Mouse (Mus musculus) layer of hippocampus, adult 2 months (tissue): ENCODE results near the gene Idi1. TPM values are rescaled to one million over a fixed set of nuclear protein-coding genes. Genes with fewer than 3 reads are reported as not detected.
"Not testable (repeated sequence)": the region's sequence is repeated elsewhere in the genome, so short reads cannot be mapped to it uniquely, and the experiment has no call there.

Experiments used
- DNase-seq, 2 experiments: peaks; one replicate each; pipeline ENCODE4 v3.0.0; 2022; ENCODE audit warnings: low spot score in 2 of 2
- H3K27ac ChIP-seq: fragments of 200-600 bp; 2 replicates; pipeline ENCODE4 v1.8.1; 2022
- H3K4me3 ChIP-seq: fragments of 200-600 bp; 2 replicates; pipeline ENCODE4 v1.8.1; 2022; ENCODE audit warnings: mild to moderate bottlenecking
- CTCF ChIP-seq: fragments of 200-600 bp; conservative IDR thresholded peaks from 2 replicates; pipeline ENCODE4 v1.8.1; 2022; ENCODE audit warnings: antibody characterized with exemption, mild to moderate bottlenecking, moderate library complexity
- microRNA-seq, 2 experiments: library from miRNA; unstranded; fragments of <30 nt; microRNA quantifications; one replicate each; pipeline ENCODE4 v1.2.0; 2021
- total RNA-seq, 2 experiments: library from RNA; stranded (reverse); gene quantifications; 2 replicates each; pipeline ENCODE4 v1.2.3; 2021

Idi1 gene
- total RNA-seq, 2 experiments from 2014 or later, result 28.4 to 32.1 TPM

DNA sequence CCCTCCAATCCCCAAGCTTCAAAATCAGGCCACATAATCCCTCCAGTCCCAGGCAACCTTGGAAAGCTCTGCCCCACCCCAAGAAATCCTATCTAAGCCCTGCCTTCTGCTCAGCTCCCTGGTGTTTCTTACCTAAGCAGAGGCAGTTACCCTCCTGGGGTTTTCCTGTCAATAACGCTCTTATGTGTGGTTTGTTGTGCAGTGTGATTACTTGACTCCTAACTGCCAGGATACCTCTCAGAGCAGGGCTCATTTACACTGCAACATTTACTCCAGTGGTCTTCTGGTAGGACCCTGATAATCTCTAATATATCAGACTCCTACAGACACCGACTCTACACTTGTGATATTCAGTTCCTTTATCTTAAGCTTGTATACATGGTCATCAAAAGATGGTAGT, 48.2 kb downstream of the Idi1 start:
- DNase-seq, result no peak
- Histone ChIP-seq H3K27ac (no peak overlapping the region), H3K4me3 (no peak overlapping the region)
- no peak for TF ChIP-seq CTCF

DNA sequence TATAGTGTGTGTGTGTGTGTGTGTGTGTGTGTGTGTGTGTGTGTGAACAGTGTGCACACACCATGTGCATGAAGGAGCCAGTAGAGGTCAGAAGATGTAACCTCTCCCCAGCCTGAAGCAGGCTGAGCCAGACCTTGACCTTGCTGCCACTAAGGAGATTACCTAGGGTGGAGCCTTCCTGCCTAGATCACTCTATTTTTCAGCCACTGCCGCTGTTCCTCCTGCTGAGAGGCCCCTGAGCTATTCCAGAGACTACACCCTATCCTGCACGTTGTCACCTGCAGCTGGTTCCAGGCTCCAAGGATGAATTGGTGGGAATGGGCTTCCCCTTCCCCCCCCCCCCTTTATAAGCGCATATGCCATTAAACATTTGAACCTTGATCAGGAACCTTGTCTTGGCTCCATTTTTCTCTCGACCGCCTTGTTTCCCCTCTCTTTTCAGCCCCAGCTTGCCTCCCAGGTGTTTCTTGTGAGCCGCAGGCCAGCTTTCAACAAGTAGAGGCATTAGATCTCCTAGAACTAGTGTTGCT, 52.4 kb downstream of the Idi1 start:
- not testable (repeated sequence) for H3K27ac ChIP-seq, DNase-seq, H3K4me3 ChIP-seq

DNA sequence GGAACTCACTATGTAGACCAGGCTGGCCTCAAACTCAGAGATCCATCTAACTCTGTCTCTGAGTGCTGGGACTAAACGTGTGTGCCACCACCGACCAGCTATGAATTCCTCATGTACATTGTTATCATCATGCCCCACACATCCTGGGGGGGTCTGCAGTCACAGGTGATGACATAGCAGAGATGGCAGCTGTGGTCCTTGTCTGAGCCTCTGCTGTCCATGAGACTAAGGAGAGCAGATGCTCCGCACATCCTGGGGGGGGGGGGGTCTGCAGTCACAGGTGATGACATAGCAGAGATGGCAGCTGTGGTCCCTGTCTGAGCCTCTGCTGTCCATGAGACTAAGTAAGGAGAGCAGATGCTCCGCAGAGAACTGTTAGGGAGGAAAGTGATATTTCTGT, 55.8 kb downstream of the Idi1 start:
- H3K4me3 ChIP-seq, H3K27ac ChIP-seq, DNase-seq: not testable (repeated sequence)

- H3K4me3 ChIP-seq, H3K27ac ChIP-seq, DNase-seq: not testable (repeated sequence)
Measured at GRCm38 (mm10) chr13:8941701-8942100, 56.4 kb downstream of the Idi1 start.

Small RNA genes within 50 kb of the gene (microRNA-seq; reads per million reads assigned to microRNA genes)
- gene Gm22750, result 0 reads per million in 2 experiments

Other genes starting within 250 kb of the Idi1 start
- 10 to 100 TPM; 88.3 to 92.9 TPM for gene Wdr37, start 13.6 kb upstream of the Idi1 start, total RNA-seq
- gene Gm9745, start 62.7 kb downstream of the Idi1 start, total RNA-seq, result not detected
- gene Idi2, start 67.4 kb downstream of the Idi1 start, total RNA-seq, result not detected
- gene Gtpbp4, start 110.6 kb downstream of the Idi1 start, total RNA-seq, result 10 to 100 TPM; 39.8 to 45.0 TPM
- gene Larp4b, start 208.4 kb downstream of the Idi1 start, total RNA-seq, result 10 to 100 TPM; 72.7 to 76.8 TPM